Mouse (Mus musculus) right cerebral cortex, adult 2 months (tissue): Measurements from ENCODE around the gene Wdr54.

Experiments used
- DNase-seq, 2 experiments: peaks; one replicate each; pipeline ENCODE4 v3.0.0; 2021 to 2022; ENCODE audit warnings: low spot score in 2 of 2

The Wdr54 gene

DNA sequence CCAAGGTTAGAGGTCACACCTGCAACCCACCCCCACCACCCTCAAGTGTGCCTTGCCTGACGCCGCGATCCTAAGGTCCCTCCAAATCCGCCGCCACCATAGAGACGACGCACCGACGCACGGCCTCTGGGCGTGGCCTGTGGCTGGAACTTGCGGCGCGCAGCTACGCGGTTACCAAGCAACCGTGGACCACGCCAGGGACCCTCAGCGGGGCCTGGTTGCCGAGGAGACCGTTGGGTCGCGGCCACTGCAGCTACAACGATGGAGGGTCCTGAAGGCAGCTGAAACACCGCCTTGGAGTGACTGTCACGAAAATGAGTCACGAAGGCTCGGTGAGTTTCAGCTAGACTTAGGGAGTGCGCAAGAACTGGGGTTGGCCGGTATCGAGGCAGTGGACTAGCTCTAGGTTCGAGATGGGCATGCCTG, at the start of gene Wdr54, which contains the start of gene 1700003E16Rik:
Wdr54 (minus strand) TSS at position 139 of the 426 bp plus-strand sequence.
1700003E16Rik (plus strand) TSS at position 146 of the 426 bp plus-strand sequence.
- DNase-seq = peak; percentile 82 to 87

DNA sequence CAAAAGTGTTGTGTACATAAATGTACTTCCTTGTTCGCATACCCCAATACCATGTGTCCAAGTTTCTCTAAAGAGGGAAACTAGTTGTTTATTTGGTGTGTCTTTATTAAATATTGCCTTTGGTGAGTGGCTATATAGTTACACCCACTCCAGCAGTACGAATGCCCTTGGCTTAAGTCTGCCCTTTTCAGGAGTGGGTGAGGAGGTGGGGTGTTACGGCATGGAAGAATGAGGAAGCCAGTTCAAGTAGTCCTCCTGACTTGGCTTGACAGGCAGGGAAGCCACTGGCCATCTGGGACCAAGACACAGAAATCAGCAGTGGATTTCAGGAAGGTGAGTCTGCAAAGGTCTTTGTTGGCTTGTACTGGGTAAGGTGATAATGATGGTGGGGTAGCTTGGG, 49.7 kb upstream of the Wdr54 start:
- no peak for DNase-seq

- DNase-seq = peak in 1 of 2 experiments; percentile 44
These were observed 47.1 kb upstream of the Wdr54 start for GRCm38 (mm10) chr6:83203320-83203719.

DNA sequence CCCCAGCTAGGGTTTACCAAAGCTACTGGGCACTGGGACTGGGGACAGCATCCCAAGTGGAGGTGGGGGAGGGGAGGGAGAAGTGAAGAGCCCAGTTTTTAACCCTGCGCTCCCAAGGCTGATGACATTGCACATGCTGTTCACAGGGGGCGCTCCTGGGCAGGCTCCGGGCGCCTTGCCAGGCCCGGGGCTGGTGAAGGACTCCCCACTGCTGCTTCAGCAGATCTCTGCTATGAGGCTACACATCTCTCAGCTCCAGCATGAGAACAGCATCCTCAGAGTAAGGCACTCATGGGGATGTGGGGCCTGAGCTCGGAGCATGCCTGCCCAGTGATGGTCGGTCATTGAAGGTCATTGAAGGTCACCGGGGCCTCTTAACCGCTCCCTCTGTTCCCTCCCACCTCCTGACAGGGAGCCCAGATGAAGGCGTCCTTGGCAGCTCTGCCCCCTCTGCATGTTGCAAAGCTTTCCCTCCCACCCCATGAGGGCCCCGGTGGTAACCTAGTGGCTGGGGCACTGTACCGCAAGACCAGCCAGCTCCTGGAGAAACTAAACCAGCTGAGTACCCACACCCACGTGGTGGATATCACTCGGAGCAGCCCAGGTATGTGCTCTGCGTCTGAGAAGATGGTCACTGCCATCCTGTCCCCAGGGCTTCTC, 41.3 kb upstream of the Wdr54 start:
- peak; percentile 63 to 67 for DNase-seq

GRCm38 (mm10) chr6:83193571-83193970, 37.4 kb upstream of the Wdr54 start:
- DNase-seq = no peak

DNA sequence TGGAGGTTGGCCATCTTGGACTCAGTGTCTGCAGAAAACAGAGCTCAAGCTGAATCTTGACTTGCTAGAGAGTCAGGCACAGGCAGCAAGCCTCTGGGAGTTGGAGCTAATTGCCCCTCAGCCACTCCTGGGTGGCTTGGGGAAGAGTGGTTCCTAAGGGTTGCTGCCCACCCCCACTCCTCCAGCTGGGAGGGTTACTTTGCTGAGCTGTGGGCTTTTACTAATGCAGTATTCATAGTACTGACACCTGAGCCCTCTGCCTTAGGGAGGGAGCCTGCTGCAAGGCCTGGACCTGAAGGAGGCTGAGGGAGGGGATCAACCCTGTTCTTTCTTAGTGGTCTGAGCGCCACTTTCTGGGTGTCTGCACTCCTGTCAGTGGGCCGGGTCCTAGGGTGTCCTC, 30.7 kb upstream of the Wdr54 start:
- no peak for DNase-seq

- peak; percentile 87 to 91 for DNase-seq
These were observed 30.0 kb upstream of the Wdr54 start for GRCm38 (mm10) chr6:83185895-83186861.

DNA sequence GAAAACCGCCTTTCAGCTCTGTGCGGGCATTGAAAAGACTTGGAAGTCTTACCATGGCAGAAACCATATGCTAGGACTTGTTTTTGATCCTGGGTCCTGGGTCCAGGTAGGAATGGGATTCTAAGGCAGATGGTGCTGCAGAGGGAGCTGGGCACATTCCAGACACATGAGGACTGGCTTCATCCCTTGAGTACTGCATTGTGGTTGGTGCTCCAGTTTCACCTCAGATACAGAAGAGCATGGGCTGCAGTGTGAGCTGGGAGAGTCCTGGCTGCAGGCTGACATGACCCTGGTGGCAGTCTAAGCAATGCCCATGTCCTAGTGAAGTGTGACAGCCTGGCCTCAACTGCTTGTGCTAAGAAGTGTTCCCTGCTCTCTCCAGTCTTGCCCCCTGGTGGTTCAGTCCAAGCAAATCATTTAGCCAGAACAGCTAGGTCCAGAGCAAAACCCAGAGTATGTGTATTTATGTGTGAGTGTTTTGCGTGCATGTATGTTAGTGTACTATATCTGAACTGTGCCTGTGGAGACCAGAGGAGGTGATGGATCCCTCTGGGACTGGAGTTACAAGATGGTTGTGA, 28.8 kb upstream of the Wdr54 start:
- DNase-seq = no peak

GRCm38 (mm10) chr6:83180605-83181004, 24.4 kb upstream of the Wdr54 start:
- DNase-seq = no peak

DNA sequence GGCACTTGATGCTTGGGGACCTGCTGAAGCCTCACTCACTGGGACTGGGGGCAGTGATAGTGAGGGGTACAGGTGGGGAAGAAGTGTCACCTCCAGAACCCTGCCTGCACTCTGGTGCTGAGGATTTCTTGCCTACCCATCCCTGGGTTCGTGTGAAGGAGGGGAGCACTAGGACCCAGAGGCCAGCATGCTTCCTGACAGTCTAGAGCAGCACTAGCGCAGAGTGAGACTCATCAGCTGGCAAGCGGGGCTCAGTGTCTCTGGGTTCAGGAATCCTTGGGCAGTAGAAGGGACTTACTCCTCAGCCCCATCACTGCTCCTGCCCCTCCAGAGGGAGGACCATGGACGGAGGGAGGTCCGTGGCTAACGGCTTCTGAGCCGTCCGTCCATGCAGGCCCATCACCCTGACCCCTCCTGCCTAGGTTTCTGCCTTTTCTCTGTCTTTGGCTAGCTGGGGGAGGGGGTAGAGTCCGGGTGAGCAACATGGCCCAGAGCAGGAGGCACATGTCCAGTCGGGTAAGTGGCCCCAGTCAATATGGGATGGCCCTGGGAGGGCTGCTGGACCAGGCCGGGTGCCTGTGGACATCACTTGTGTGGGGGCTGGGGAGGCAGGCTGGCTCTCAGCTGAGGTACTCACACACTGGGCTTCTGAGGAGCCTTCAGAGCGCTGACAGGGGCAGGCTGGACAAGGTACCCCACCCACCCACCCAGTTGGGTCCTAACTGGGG, 23.4 kb upstream of the Wdr54 start:
- DNase-seq = peak; percentile 78 to 86

DNA sequence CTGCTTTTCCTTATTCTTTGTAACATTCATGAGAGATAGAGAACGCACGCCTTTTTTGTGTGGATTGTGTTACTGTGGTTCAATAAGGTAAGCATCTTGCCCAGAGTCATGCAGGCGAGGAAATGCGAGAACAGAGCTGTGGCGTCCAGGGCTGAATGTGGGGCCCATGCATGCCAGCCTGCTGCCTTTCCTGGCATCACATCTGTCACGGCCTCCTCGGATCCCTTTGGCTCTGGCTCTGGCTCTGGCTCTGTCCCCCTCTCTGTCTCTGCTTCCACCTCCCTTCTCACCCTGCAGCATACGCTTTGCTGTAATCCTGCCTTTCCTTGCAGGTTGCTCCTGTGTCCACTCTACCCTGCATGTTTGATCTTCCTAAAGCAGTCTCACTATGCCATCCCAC, 19.8 kb upstream of the Wdr54 start:
- DNase-seq = no peak

GRCm38 (mm10) chr6:83172240-83172920, 16.2 kb upstream of the Wdr54 start:
- DNase-seq = peak; percentile 71 to 81

DNA sequence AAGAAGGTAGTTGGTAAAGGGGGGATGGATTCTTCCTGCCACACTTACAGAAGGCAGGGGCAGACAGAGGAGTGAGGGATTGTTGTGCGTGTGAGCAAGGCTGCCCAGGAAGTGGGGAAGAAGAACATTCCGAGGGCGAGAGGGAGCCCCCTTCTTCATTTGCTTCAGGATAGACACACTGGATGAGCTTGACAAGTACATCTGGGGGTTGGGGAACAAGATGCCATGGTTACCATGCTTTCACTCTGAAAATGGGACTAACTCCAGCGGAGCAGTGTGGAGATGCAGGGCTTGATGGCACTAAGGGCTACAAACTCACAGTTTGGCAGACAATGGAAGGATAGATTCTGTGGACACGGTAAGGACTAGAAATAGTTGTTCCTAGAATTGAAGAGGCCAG, 14.9 kb upstream of the Wdr54 start:
- DNase-seq = no peak

DNA sequence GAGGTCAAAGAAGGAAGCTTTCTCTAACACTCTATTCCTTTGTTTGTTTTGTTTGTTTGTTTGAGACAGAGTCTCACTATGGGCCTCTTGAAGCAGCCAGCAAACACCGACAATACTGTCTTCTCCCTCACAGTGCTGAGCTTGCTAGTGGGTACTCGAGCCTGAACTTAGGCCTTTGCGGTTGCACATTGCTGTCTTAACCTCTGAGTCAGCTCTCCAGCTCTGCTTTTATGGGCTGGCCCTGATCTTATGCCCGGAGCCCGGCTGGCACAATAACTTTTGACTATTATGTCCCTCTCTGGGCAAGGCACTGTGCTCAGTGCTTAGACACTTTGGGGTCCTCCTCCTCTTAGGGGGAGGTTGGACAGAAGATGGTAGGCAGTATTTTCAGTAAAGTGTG, 13.7 kb upstream of the Wdr54 start:
- DNase-seq = no peak

DNA sequence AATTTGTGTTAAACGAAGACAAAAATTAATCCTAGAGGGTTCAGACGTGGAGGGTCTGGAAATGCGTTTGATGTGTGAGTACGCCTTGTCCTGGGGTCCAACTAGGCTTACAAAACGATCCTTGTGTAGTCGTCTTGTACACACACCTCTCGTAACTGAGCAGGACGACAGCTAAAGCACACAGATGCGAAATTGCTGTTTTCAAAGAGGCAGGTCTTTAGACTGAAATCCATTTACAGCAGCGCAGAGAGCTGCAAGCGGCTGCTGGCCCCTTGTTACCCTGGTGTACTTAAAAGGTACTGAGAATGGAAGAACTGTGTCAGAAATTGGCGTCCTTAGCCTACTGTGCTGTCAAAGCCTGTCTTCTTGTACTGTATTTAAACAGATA, 10.0 kb upstream of the Wdr54 start:
- DNase-seq = no peak

GRCm38 (mm10) chr6:83165607-83166242, 9.5 kb upstream of the Wdr54 start, which contains the start of gene Dctn1:
TSS of gene Dctn1 (plus strand) at chr6:83165920.
- DNase-seq = peak; percentile 94

DNA sequence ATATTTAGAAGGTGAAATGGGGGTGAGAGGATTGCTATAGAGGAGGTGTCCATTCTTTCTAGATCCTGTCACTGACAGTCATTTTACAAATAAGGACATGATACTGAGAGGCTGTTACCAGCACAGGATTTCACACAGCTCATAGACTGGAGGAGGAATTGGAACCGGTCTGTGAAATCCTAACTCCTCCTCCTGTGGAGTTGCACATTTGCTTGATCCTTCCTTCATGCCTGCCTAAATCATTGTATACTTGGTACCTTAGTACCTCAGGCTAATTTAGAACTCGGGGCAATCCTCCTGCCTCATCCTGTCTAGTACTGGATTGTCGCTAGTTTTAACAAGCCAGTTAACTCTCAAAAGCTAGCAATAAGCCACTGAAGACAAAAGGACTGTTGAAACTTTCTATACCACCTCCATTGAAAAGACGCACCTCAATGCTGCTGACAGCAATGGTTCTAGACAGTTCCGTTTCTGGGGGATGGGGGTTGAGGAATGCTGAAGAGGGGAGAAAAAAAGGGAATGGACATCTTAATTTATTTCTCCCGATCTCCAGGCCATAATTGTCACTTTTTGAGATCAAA, 8.9 kb upstream of the Wdr54 start:
- no peak for DNase-seq

GRCm38 (mm10) chr6:83162701-83163100, 6.5 kb upstream of the Wdr54 start:
- peak; percentile 66 to 69 for DNase-seq

DNA sequence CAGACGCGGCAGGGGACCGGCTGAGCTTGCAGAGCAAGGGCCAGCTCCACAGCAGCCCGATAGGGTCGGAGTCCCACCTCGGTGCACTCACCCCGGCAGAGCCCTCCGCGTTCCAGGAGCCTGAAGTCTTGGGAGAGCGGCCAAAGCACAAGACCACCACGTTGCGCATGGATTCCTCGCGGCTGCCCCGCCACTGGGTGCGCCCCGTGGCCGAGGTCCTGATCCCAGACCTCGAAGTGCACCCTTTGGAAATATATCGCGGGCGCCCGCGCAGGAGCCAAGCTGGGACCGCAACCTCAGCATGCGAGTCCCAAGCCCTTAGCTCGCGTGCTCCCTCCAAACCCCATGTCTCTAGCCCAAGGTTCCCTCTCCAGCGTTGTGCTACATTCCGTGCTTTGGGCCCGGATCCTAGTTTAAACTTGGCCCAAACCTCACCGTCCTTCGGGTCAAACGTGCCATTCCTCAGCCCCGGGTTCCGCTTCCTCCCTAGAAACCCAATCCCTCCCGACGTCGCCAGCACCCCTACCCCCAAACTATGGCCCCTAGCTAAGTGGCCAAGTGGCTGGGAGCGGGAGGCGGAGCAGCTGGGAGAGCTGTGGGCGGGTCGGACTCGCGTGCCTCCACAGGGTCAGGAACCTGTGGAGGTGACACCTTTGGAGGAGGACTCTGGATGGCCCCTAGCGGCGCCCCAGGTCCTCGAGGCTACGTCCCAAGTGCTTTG, 5.9 kb upstream of the Wdr54 start:
- no peak for DNase-seq

DNA sequence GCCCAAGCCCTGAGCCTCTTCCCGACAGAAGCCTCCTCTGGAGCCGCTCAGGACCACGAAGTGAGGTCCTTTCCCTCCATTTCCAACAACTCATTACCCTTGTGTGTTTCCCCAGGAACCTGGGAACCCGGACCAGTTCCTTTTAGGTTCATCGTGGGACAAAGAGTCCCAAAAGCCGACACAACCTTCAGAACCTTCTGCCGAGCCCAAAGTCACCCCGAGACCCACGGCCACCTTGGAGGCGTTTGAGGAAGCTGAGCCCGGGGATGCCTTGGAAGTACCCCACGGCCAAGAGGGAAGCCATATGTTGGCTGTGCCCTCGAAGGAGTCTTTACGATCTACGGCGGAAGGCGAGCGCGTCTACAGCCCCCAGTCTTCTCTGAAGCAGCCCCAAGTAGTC, 5.2 kb upstream of the Wdr54 start:
- no peak for DNase-seq
